Mouse (Mus musculus) heart, adult 2 months (tissue): ENCODE results near the gene Hist1h1e. TPM values are rescaled to one million over a fixed set of nuclear protein-coding genes. Genes with fewer than 3 reads are reported as not detected.
A peak's percentile ranks its signal among the peaks of the same experiment; 100 is the strongest.

ENCODE experiments used
- DNase-seq, 2 experiments: peaks; one replicate each; pipeline ENCODE4 v3.0.0; 2021
- H3K27ac ChIP-seq: fragments of 200-600 bp; 2 replicates; pipeline ENCODE4 v1.8.1; 2022
- H3K27me3 ChIP-seq: fragments of 200-500 bp; 2 replicates; pipeline ENCODE4 v1.6.1; 2012; ENCODE audit warnings: mild to moderate bottlenecking, low read length, inconsistent platforms, mixed read lengths; ENCODE audit not compliant: control insufficient read depth, insufficient read depth
- H3K36me3 ChIP-seq: fragments of 200-500 bp; 2 replicates; pipeline ENCODE4 v1.6.1; 2012; ENCODE audit warnings: low read length, inconsistent platforms; ENCODE audit not compliant: control insufficient read depth, insufficient read depth
- H3K4me1 ChIP-seq: fragments of 200-500 bp; 2 replicates; pipeline ENCODE4 v1.6.1; 2011; ENCODE audit warnings: low read length; ENCODE audit not compliant: control insufficient read depth, insufficient read depth
- H3K4me3 ChIP-seq: fragments of 200-600 bp; 2 replicates; pipeline ENCODE4 v1.8.1; 2022
- H3K79me2 ChIP-seq: fragments of 200-500 bp; replicated peaks from 2 replicates; pipeline ENCODE4 v1.6.1; 2012; ENCODE audit warnings: mild to moderate bottlenecking, inconsistent platforms, low read length, moderate library complexity, mixed read lengths; ENCODE audit not compliant: control insufficient read depth, insufficient read depth
- H3K9ac ChIP-seq: fragments of 200-500 bp; 2 replicates; pipeline ENCODE4 v1.6.1; 2012; ENCODE audit warnings: low read depth, mild to moderate bottlenecking, control low read depth, inconsistent platforms, low read length, mixed read lengths
- CTCF ChIP-seq: fragments of 200-600 bp; IDR thresholded peaks from 2 replicates; pipeline ENCODE4 v1.8.1; 2022; ENCODE audit warnings: antibody characterized with exemption, mild to moderate bottlenecking, moderate library complexity
- EP300 ChIP-seq: fragments of 200-500 bp; IDR thresholded peaks from 2 replicates; pipeline ENCODE4 v1.6.1; 2011; ENCODE audit warnings: low read depth, low read length, control low read depth; ENCODE audit not compliant: insufficient read depth
- POLR2A ChIP-seq: fragments of 200-500 bp; IDR thresholded peaks from 2 replicates; pipeline ENCODE4 v1.6.1; 2011; ENCODE audit warnings: mild to moderate bottlenecking, low read depth, low read length, control low read depth; ENCODE audit not compliant: insufficient read depth
- WGBS: fragments of 180-500 bp; shearing (Covaris S2); methylation state at CpG from one replicate; pipeline ENCODE4 v1.1.7; 2018; 5-methylcytosine and 5-hydroxymethylcytosine counted together
- intact Hi-C: fragments of 180-260 bp; cut with DNase I; formaldehyde crosslinking; loops from one replicate; pipeline ENCODE4 v1.15.1; 2025
- polyA plus RNA-seq: library from polyadenylated mRNA; depleted of rRNA; stranded (reverse); fragments of >200 nt; gene quantifications from 2 replicates; pipeline ENCODE4 v1.2.3, GENCODE M21; 2012
- total RNA-seq, 2 experiments: library from RNA; stranded (reverse); gene quantifications; 2 replicates each; pipeline ENCODE4 v1.2.3; 2021

Hist1h1e gene
- total and polyA plus RNA-seq, 3 experiments, result 1.3 to 28.8 (median 20.4) TPM

DNA sequence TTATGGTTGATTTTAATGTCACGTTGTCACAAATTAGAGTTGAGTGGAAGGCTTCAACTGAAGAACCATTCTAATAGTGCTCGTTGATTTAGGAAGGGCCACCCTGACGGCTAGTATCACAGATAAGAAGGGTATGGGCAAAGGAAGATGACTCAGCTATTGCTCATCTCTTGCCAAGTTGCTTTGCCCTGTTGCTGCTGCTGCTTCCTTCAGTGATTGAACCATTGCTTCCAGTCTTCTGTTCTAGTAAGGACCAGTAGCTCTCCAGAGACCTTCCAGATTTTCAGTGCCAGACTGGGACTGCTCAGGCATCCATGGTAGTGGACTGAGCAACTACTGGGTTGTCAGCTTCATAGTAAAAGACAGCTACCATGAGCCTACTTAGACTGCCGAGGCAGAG is 13.1 kb downstream of the Hist1h1e start:
- intact Hi-C loops, result no loop called here
- TF ChIP-seq CTCF, result no peak
- TF ChIP-seq EP300, result no peak
- no peak for TF ChIP-seq POLR2A
- Histone ChIP-seq H3K4me3 (no peak overlapping the region), H3K79me2 (no peaks in the 10 kb centered on the region), H3K27me3 (no peaks in the 10 kb centered on the region), H3K36me3 (no peaks in the 10 kb centered on the region), H3K9ac (no peak overlapping the region), H3K4me1 (no peaks in the 10 kb centered on the region), H3K27ac (no peak overlapping the region)
- 48% methylated on average over 4 of the region's 4 CpGs for WGBS
- DNase-seq, result no peak

DNA sequence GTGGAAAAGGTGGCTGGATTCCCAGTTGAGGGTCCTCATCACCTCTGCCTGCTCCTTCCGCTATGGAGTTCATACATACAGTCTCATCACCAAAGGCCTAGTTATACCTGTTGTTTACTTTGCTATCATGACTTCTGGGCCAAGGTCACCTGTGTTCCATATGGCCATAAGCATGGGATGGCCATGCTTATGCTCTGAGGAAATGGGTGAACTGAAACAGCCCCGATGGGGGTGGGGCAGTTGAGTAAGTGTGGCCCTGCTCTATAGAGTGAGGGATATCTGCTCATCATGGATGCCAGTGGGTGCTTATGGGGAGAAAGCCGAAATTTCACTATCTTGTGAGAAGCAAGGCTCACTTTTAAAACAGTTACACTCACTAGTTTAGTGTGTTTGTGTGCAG is 17.3 kb downstream of the Hist1h1e start:
- no peaks in the 10 kb centered on the region for H3K27me3 ChIP-seq
- TF ChIP-seq POLR2A (no peak), CTCF (no peak), EP300 (no peak)
- DNase-seq, result no peak
- no peak overlapping the region for H3K9ac ChIP-seq
- H3K36me3 ChIP-seq, result no peaks in the 10 kb centered on the region
- no peaks in the 10 kb centered on the region for H3K79me2 ChIP-seq
- no peaks in the 10 kb centered on the region for H3K4me1 ChIP-seq
- WGBS, result 90% methylated on average over 3 of the region's 3 CpGs
- H3K4me3 ChIP-seq, result no peak overlapping the region
- H3K27ac ChIP-seq, result no peak overlapping the region
- intact Hi-C loops, result no loop called here

DNA sequence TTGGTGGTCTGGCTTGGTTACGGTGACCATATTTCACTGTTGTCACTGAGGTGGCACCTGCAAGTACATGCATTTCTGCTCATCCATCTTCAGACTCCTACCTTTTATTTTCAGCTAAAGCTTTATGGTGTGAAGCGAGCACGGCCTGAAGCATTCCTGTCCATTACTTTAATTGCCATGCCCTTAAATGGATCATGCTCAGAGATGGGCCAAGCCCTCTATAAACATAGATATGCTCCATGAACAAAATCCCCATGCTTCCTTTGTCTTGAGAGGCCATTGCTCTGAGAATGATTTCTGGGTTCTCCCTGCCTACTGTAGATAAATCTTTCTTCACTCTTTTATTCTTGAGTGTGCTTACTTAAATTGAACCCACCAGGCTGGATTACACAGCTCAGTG is 17.9 kb downstream of the Hist1h1e start:
- WGBS, result 92% methylated on average over 3 of the region's 3 CpGs
- intact Hi-C loops, result no loop called here
- TF ChIP-seq POLR2A (no peak), CTCF (no peak), EP300 (no peak)

DNA sequence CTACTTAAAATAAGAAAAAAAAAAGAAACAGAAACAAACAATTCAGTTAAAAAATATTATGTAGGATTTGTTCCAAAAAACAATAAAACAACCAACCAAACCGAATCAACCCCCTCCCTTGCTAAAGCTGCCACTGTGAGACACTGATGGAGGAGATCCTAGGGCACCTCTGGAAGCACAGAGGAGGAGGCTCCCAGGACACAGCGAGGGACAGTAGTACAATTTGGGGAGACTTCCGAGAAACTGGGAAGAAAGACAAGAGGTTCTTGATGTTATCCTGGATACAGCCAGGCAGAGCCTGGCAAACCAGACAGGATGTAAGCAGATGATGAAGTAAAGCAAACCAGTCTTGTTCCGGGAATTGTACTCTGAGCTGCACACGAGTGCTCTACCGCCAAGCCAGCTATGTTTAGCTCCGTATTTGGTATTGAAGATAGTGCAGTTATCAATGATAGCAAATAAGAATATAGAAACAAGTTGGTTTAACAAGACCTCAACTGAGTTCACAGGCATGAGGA is 19.1 kb downstream of the Hist1h1e start:
- intact Hi-C loops, result no loop called here
- H3K27me3 ChIP-seq, result no peaks in the 10 kb centered on the region
- no peak for DNase-seq
- H3K27ac ChIP-seq, result no peak overlapping the region
- no peaks in the 10 kb centered on the region for H3K36me3 ChIP-seq
- no peak overlapping the region for H3K4me3 ChIP-seq
- TF ChIP-seq CTCF, result no peak
- no peak for TF ChIP-seq POLR2A
- TF ChIP-seq EP300, result no peak
- H3K9ac ChIP-seq, result no peak overlapping the region
- no peaks in the 10 kb centered on the region for H3K4me1 ChIP-seq
- no peaks in the 10 kb centered on the region for H3K79me2 ChIP-seq
- 26% methylated on average over 7 of the region's 7 CpGs for WGBS

More for the DNA sequence above, 17.9 kb downstream of the Hist1h1e start:
- no peaks in the 10 kb centered on the region for H3K79me2 ChIP-seq
- H3K36me3 ChIP-seq, result no peaks in the 10 kb centered on the region
- no peaks in the 10 kb centered on the region for H3K4me1 ChIP-seq
- no peaks in the 10 kb centered on the region for H3K27me3 ChIP-seq
- H3K4me3 ChIP-seq, result no peak overlapping the region
- H3K9ac ChIP-seq, result no peak overlapping the region
- no peak overlapping the region for H3K27ac ChIP-seq
- DNase-seq, result no peak

DNA sequence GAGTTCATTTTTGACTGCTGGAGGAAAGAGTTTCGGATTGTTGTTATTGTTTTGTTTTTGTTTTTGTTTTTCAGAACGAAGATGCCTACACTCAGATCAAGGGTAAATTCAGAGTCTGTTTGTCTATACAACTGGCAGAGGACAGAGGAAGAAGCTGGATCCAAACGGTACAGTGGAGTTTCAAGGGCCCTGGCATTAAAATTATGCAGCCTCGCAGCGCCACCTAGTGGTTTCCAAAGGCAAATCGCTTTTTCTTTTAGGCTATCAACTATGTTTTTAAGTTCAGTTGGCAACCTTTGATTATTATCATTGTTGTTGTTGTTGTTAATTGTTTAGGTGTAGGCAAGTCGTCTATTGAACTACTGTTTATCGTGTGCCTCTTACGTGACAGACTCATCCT is 24.4 kb downstream of the Hist1h1e start:
- no peaks in the 10 kb centered on the region; the same call in 1 of the 2 replicates for H3K4me1 ChIP-seq
- no peaks in the 10 kb centered on the region for H3K36me3 ChIP-seq
- no peaks in the 10 kb centered on the region for H3K79me2 ChIP-seq
- peak; percentile 96 for TF ChIP-seq CTCF
- TF ChIP-seq POLR2A, result no peak
- TF ChIP-seq EP300, result 0 out of 2 replicates have a peak, but pooled peaks have one; percentile 44
- WGBS, result 7% methylated on average over 9 of the region's 9 CpGs
- DNase-seq, result peak; percentile 73 to 84
- intact Hi-C loops, result loop anchor here (1.0 kb wide), 1 partner anchor 174 kb away; no protein-coding TSS in a partner anchor
- H3K4me3 ChIP-seq, result no peak overlapping the region
- H3K27me3 ChIP-seq, result no peaks in the 10 kb centered on the region
- no peak overlapping the region for H3K9ac ChIP-seq
- H3K27ac ChIP-seq, result no peak overlapping the region

DNA sequence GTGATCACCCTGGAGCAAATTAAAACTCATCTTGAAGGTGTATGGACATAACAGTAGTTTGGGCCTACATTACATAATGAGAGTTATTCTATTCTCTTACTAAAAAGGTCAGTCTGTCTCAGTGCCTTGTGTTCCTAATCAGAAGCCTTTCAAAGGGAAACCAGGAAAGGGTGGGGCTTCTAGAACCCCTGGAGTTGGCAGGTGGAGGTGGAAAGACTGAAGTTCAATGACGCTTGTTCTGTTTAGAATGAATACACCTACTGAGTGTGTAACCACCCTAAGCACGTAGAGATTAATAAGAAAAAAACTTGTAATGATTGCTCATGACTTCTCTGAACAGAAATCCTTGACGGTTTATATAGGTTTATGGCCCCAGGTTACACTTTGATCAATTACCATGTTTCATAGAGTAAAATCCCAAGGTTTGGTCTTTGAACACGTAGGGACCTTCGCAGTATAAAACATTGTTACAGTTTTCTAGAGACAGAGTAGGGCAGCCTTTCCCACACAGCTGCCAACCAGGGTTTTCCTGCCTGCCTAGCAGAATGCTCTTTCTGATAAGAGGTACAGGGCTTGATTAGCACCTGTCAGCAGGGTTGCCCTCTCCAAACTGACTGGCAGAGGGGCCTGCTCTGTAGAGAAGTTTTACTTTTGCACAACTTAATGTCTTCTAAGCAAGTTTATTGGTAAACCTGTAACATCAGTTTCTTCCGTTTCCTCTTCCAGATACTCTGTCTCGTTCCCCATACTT is 26.6 kb downstream of the Hist1h1e start:
- no peak overlapping the region for H3K27ac ChIP-seq
- DNase-seq, result no peak
- no peak overlapping the region for H3K9ac ChIP-seq
- TF ChIP-seq EP300 (no peak), CTCF (no peak), POLR2A (no peak)
- no peaks in the 10 kb centered on the region for H3K27me3 ChIP-seq
- H3K79me2 ChIP-seq, result no peaks in the 10 kb centered on the region
- H3K36me3 ChIP-seq, result no peaks in the 10 kb centered on the region
- no peaks in the 10 kb centered on the region; the same call in 1 of the 2 replicates for H3K4me1 ChIP-seq
- H3K4me3 ChIP-seq, result no peak overlapping the region
- 77% methylated on average over 7 of the region's 7 CpGs for WGBS
- intact Hi-C loops, result no loop called here
